Mouse (Mus musculus) embryonic fibroblast, embryonic 13.5 days (primary cell): ENCODE results near the gene Rasgrp3. TPM values are rescaled to one million over a fixed set of nuclear protein-coding genes. Genes with fewer than 3 reads are reported as not detected.

Source experiments
- H3K27ac ChIP-seq: 2 replicates; pipeline ENCODE4 v1.5.1; 2012; ENCODE audit warnings: low read length, control low read depth, inconsistent platforms; ENCODE audit not compliant: insufficient read depth
- H3K4me1 ChIP-seq: 2 replicates; pipeline ENCODE4 v1.6.1; 2011; ENCODE audit warnings: low read length; ENCODE audit not compliant: control insufficient read depth, insufficient read depth
- H3K4me3 ChIP-seq: 2 replicates; pipeline ENCODE4 v1.5.1; 2011; ENCODE audit warnings: mild to moderate bottlenecking, control low read depth, low read length; ENCODE audit not compliant: insufficient read depth
- CTCF ChIP-seq: IDR thresholded peaks from 2 replicates; pipeline ENCODE4 v1.5.1; 2011; ENCODE audit warnings: mild to moderate bottlenecking, control low read depth, low read length, moderate library complexity, borderline replicate concordance; ENCODE audit not compliant: insufficient read depth
- POLR2A ChIP-seq: IDR thresholded peaks from 2 replicates; pipeline ENCODE4 v1.6.1; 2011; ENCODE audit warnings: low read depth, mild to moderate bottlenecking, control low read depth, low read length, moderate library complexity
- polyA plus RNA-seq: library from polyadenylated mRNA; stranded (reverse); fragments of >200 nt; gene quantifications from 2 replicates; pipeline ENCODE4 v1.2.4, GENCODE M21; 2011; ENCODE audit warnings: low read depth; ENCODE audit not compliant: missing spikeins, insufficient read length

Rasgrp3 gene
- polyA plus RNA-seq: 3.6 and 7.5 TPM in 2 replicates

GRCm38 (mm10) chr17:75435599-75435998 lies at the start of gene Rasgrp3:
TSS of gene Rasgrp3 (plus strand) at chr17:75435896.
- H3K27ac ChIP-seq: no peak within 1 kb of the TSS
- no peak within 1 kb of the TSS for H3K4me3 ChIP-seq
- TF ChIP-seq CTCF: no peak
- TF ChIP-seq POLR2A: no peak
- H3K4me1 ChIP-seq: no peaks in the 10 kb centered on the region; the same call in 1 of the 2 replicates

- no peak overlapping the region for H3K4me3 ChIP-seq
- no peak for TF ChIP-seq POLR2A
- TF ChIP-seq CTCF: no peak
- no peak overlapping the region for H3K27ac ChIP-seq
- H3K4me1 ChIP-seq: no peaks in the 10 kb centered on the region
These were observed 47.3 kb upstream of the Rasgrp3 start for GRCm38 (mm10) chr17:75388402-75388801.

- H3K4me1 ChIP-seq: no peaks in the 10 kb centered on the region
- no peak overlapping the region for H3K4me3 ChIP-seq
- TF ChIP-seq POLR2A (no peak), CTCF (no peak)
- H3K27ac ChIP-seq: no peak overlapping the region
These were observed 45.6 kb upstream of the Rasgrp3 start for GRCm38 (mm10) chr17:75390142-75390541.

- H3K4me1 ChIP-seq: no peaks in the 10 kb centered on the region
- H3K27ac ChIP-seq: no peak overlapping the region
- TF ChIP-seq CTCF (no peak), POLR2A (no peak)
- H3K4me3 ChIP-seq: no peak overlapping the region
These were observed 44.1 kb upstream of the Rasgrp3 start for GRCm38 (mm10) chr17:75391429-75392192.

- TF ChIP-seq POLR2A (no peak), CTCF (0 out of 2 replicates have a peak, but pooled peaks have one; percentile 12)
- H3K4me3 ChIP-seq: no peak overlapping the region
- no peak overlapping the region for H3K27ac ChIP-seq
- H3K4me1 ChIP-seq: no peaks in the 10 kb centered on the region; the same call in 1 of the 2 replicates
These were observed 29.3 kb upstream of the Rasgrp3 start for GRCm38 (mm10) chr17:75406405-75406804.

GRCm38 (mm10) chr17:75416861-75417260 lies 18.8 kb upstream of the Rasgrp3 start:
- Histone ChIP-seq H3K27ac (no peak overlapping the region), H3K4me3 (no peak overlapping the region), H3K4me1 (no peaks in the 10 kb centered on the region)
- TF ChIP-seq POLR2A (no peak), CTCF (no peak)

- no peaks in the 10 kb centered on the region; the same call in 1 of the 2 replicates for H3K4me1 ChIP-seq
- H3K27ac ChIP-seq: no peak overlapping the region
- no peak overlapping the region for H3K4me3 ChIP-seq
- no peak for TF ChIP-seq POLR2A
- TF ChIP-seq CTCF: no peak
These were observed 1.5 kb upstream of the Rasgrp3 start for GRCm38 (mm10) chr17:75434152-75434551.

- no peak overlapping the region for H3K27ac ChIP-seq
- TF ChIP-seq CTCF (no peak), POLR2A (no peak)
- no peak overlapping the region for H3K4me3 ChIP-seq
- H3K4me1 ChIP-seq: no peaks in the 10 kb centered on the region; the same call in 1 of the 2 replicates
These were observed 825 bp upstream of the Rasgrp3 start for GRCm38 (mm10) chr17:75434871-75435270.

- H3K4me3 ChIP-seq: no peak overlapping the region
- no peak overlapping the region for H3K27ac ChIP-seq
- TF ChIP-seq CTCF: no peak
- no peak for TF ChIP-seq POLR2A
- no peaks in the 10 kb centered on the region; the same call in 1 of the 2 replicates for H3K4me1 ChIP-seq
These were observed 399 bp downstream of the Rasgrp3 start for GRCm38 (mm10) chr17:75436095-75436494.

GRCm38 (mm10) chr17:75436819-75437218 lies 1.1 kb downstream of the Rasgrp3 start:
- Histone ChIP-seq H3K4me3 (no peak overlapping the region), H3K27ac (no peak overlapping the region), H3K4me1 (no peaks in the 10 kb centered on the region; the same call in 1 of the 2 replicates)
- TF ChIP-seq POLR2A: no peak
